Mouse (Mus musculus): ENCODE results near the gene Pparg. TPM values are rescaled to one million over a fixed set of nuclear protein-coding genes. Genes with fewer than 3 reads are reported as not detected.

The Pparg gene
- total RNA-seq, 2 experiments from 2014 or later, result 0.69 TPM; not detected in 1

Other genes with a start within 250 kb of the Pparg start
- not detected in 2 replicates for gene Syn2, start 226.0 kb upstream of the Pparg start, total RNA-seq (2015)
- not detected in 2 replicates for gene Syn2, start 226.0 kb upstream of the Pparg start, total RNA-seq (2017)
- not detected in 2 replicates for gene Gm17482, start 133.6 kb upstream of the Pparg start, total RNA-seq (2015)
- gene Gm17482, start 133.6 kb upstream of the Pparg start, total RNA-seq (2017), result not detected in 2 replicates
- not detected in 2 replicates for gene Timp4, start 108.7 kb upstream of the Pparg start, total RNA-seq (2015)
- gene Timp4, start 108.7 kb upstream of the Pparg start, total RNA-seq (2017), result not detected in 2 replicates
- gene Tsen2, start 183.7 kb downstream of the Pparg start, total RNA-seq (2015), result 12.9 and 15.2 TPM in 2 replicates
- 12.3 and 25.9 TPM in 2 replicates for gene Tsen2, start 183.7 kb downstream of the Pparg start, total RNA-seq (2017)
- not detected in 2 replicates for gene Mkrn2os, start 231.6 kb downstream of the Pparg start, total RNA-seq (2015)
- not detected in 2 replicates for gene Mkrn2os, start 231.6 kb downstream of the Pparg start, total RNA-seq (2017)
- 10.6 and 12.2 TPM in 2 replicates for gene Mkrn2, start 241.0 kb downstream of the Pparg start, total RNA-seq (2015)
- 13.5 and 27.0 TPM in 2 replicates for gene Mkrn2, start 241.0 kb downstream of the Pparg start, total RNA-seq (2017)

Data from megakaryocyte progenitor cell, adult 5-6 weeks (primary cell).